Mouse (Mus musculus) MN1 (cell line): Measurements from ENCODE around the gene Ccdc110.

Experiments used
- DNase-seq: peaks from one replicate; pipeline ENCODE4 v3.0.0-alpha.2; 2016; ENCODE audit warnings: low spot score

Gene Ccdc110

GRCm38 (mm10) chr8:45975837-45976468, 41.5 kb downstream of the Ccdc110 start:
- DNase-seq: no peak

- no peak for DNase-seq
Observed at GRCm38 (mm10) chr8:45986665-45987064, 52.2 kb downstream of the Ccdc110 start.

GRCm38 (mm10) chr8:45988189-45988588, 53.8 kb downstream of the Ccdc110 start:
- DNase-seq: no peak

DNA sequence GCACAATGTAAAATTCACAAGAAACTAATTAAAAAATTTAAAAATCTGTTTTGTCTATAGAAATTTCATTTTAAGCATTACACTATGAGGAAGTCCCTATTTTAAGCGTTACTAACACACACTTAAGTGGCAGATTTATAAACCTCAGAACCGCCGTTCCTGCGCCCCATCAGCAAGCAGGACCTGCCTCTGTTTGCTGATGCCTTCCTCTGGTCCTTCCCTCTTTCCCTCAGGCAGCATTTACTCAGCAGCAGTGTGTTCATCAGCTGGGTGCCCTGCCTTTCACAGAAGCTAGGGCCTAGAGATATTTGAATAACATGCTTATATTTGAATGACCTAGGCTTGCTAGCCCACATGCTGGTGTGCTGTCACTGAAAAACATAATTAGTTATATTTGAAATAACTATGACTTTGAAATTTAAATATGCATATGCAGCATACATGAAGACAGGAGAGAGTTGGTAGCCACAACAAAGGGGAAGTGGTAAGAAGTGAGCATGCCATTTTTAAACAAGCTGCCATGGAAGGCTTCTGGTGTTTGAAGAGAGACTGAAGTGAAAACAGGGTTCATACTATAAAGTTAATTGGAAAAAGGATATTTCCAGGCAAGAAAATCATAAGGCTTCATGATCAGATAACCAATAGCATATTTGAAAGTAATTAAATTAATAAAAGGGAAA, 56.4 kb downstream of the Ccdc110 start:
- no peak for DNase-seq
